Mouse (Mus musculus) MEL (cell line): ENCODE measurements at regions not wholly inside any gene's neighbourhood (a gene's known extent, or its start where the extent isn't known, plus 50 kb on each side); places are given as distances from the start of the nearest gene placed in this dataset.

Source experiments
- DNase-seq: peaks from one replicate; pipeline ENCODE4 v3.0.0; 2011; ENCODE audit warnings: low read depth, low spot score
- H3K27ac ChIP-seq: 2 replicates; pipeline ENCODE4 v1.5.1; 2012; ENCODE audit warnings: low read depth, mild to moderate bottlenecking, control low read depth, low read length, moderate library complexity; ENCODE audit not compliant: control insufficient read depth
- H3K27me3 ChIP-seq, 2 experiments: fragments of 150-350 bp in 1 of 2; sonication (generic) in 1 of 2; 2 replicates each; pipeline ENCODE4 v1.6.1; 2012; ENCODE audit warnings: low read length in 2 of 2, mild to moderate bottlenecking in 2 of 2, improper control_type of control experiment in 1 of 2, moderate library complexity in 1 of 2; ENCODE audit not compliant: insufficient read depth in 2 of 2, control insufficient read depth in 1 of 2
- H3K36me3 ChIP-seq, 2 experiments: 2 replicates each; pipeline ENCODE4 v1.6.1; 2012 to 2014; ENCODE audit warnings: low read length in 2 of 2, improper control_type of control experiment in 1 of 2, inconsistent platforms in 1 of 2, mild to moderate bottlenecking in 1 of 2; ENCODE audit not compliant: insufficient read depth in 2 of 2, control insufficient read depth in 1 of 2
- H3K4me1 ChIP-seq, 2 experiments: fragments of 150-350 bp in 1 of 2; sonication (generic) in 1 of 2; 2 replicates each; pipeline ENCODE4 v1.6.1; 2012; ENCODE audit warnings: low read length in 2 of 2, improper control_type of control experiment in 1 of 2, mild to moderate bottlenecking in 1 of 2; ENCODE audit not compliant: insufficient read depth in 2 of 2, control insufficient read depth in 1 of 2
- H3K4me3 ChIP-seq, 2 experiments: fragments of 150-350 bp in 1 of 2; sonication (generic) in 1 of 2; 2 replicates each; pipeline ENCODE4 v1.5.1; 2012; ENCODE audit warnings: low read depth in 2 of 2, low read length in 2 of 2, mild to moderate bottlenecking in 2 of 2, moderate library complexity in 2 of 2, control low read depth in 1 of 2, improper control_type of control experiment in 1 of 2; ENCODE audit not compliant: control insufficient read depth in 1 of 2, insufficient read depth in 1 of 2
- H3K79me2 ChIP-seq: 2 replicates; pipeline ENCODE4 v1.6.1; 2012; ENCODE audit warnings: mild to moderate bottlenecking, low read length, moderate library complexity; ENCODE audit not compliant: control insufficient read depth, poor library complexity, insufficient read depth
- H3K9ac ChIP-seq: 2 replicates; pipeline ENCODE4 v1.6.1; 2012; ENCODE audit warnings: low read depth, mild to moderate bottlenecking, control low read depth, low read length, moderate library complexity; ENCODE audit not compliant: control insufficient read depth, poor library complexity, severe bottlenecking
- H3K9me3 ChIP-seq: fragments of 150-350 bp; sonication (generic); replicated peaks from 2 replicates; pipeline ENCODE4 v1.6.1; 2012; ENCODE audit warnings: mild to moderate bottlenecking, low read length, improper control_type of control experiment, moderate library complexity; ENCODE audit not compliant: insufficient read depth
- BHLHE40 ChIP-seq: IDR thresholded peaks from 2 replicates; pipeline ENCODE4 v1.6.1; 2012; ENCODE audit warnings: low read depth, mild to moderate bottlenecking, inconsistent platforms, low read length, improper control_type of control experiment, borderline replicate concordance
- CHD1 ChIP-seq: IDR thresholded peaks from 2 replicates; pipeline ENCODE4 v1.6.1; 2012; ENCODE audit warnings: low read depth, mild to moderate bottlenecking, inconsistent platforms, low read length, improper control_type of control experiment
- CHD2 ChIP-seq: IDR thresholded peaks from 2 replicates; pipeline ENCODE4 v1.6.1; 2011; ENCODE audit warnings: low read length, improper control_type of control experiment
- CTCF ChIP-seq, 3 experiments: IDR thresholded peaks in 2 of 3; conservative IDR thresholded peaks in 1 of 3; 2 replicates each; pipeline ENCODE4 v1.5.1; 2011 to 2012; ENCODE audit warnings: low read length in 3 of 3, low read depth in 2 of 3, mild to moderate bottlenecking in 2 of 3, improper control_type of control experiment in 1 of 3, inconsistent platforms in 1 of 3, mixed read lengths in 1 of 3, moderate library complexity in 1 of 3; ENCODE audit not compliant: control insufficient read depth in 1 of 3, insufficient read depth in 1 of 3, poor library complexity in 1 of 3, severe bottlenecking in 1 of 3
- E2F4 ChIP-seq: IDR thresholded peaks from 2 replicates; pipeline ENCODE4 v1.6.1; 2011; ENCODE audit warnings: low read depth, low read length, improper control_type of control experiment, borderline replicate concordance
- EP300 ChIP-seq, 2 experiments: IDR thresholded peaks; 2 replicates each; pipeline ENCODE4 v1.6.1; 2011; ENCODE audit warnings: improper control_type of control experiment in 2 of 2, low read length in 2 of 2, low read depth in 1 of 2, mild to moderate bottlenecking in 1 of 2
- ETS1 ChIP-seq: IDR thresholded peaks from 2 replicates; pipeline ENCODE4 v1.6.1; 2012; ENCODE audit warnings: low read depth, mild to moderate bottlenecking, inconsistent platforms, low read length, improper control_type of control experiment, moderate library complexity
- GABPA ChIP-seq: IDR thresholded peaks from 2 replicates; pipeline ENCODE4 v1.6.1; 2012; ENCODE audit warnings: low read depth, mild to moderate bottlenecking, inconsistent platforms, low read length, improper control_type of control experiment, moderate library complexity
- GATA1 ChIP-seq: IDR thresholded peaks from 2 replicates; pipeline ENCODE4 v1.6.1; 2011; ENCODE audit warnings: low read depth, low read length, improper control_type of control experiment
- HCFC1 ChIP-seq: IDR thresholded peaks from 2 replicates; pipeline ENCODE4 v1.6.1; 2012; ENCODE audit warnings: low read depth, mild to moderate bottlenecking, inconsistent platforms, low read length, improper control_type of control experiment, moderate library complexity
- JUND ChIP-seq: IDR thresholded peaks from 2 replicates; pipeline ENCODE4 v1.6.1; 2011; ENCODE audit warnings: low read depth, mild to moderate bottlenecking, improper control_type of control experiment, low read length
- KAT2A ChIP-seq: conservative IDR thresholded peaks from 2 replicates; pipeline ENCODE4 v1.6.1; 2012; ENCODE audit warnings: low read depth, low read length, improper control_type of control experiment, inconsistent platforms
- MAFK ChIP-seq: IDR thresholded peaks from 2 replicates; pipeline ENCODE4 v1.6.1; 2011; ENCODE audit warnings: low read depth, mild to moderate bottlenecking, low read length, improper control_type of control experiment, borderline replicate concordance
- MAX ChIP-seq: IDR thresholded peaks from 2 replicates; pipeline ENCODE4 v1.6.1; 2011; ENCODE audit warnings: low read length, improper control_type of control experiment
- MAZ ChIP-seq: IDR thresholded peaks from 2 replicates; pipeline ENCODE4 v1.6.1; 2012; ENCODE audit warnings: low read depth, mild to moderate bottlenecking, inconsistent platforms, low read length, improper control_type of control experiment
- MEF2A ChIP-seq: IDR thresholded peaks from 2 replicates; pipeline ENCODE4 v1.6.1; 2014; ENCODE audit warnings: low read depth, mild to moderate bottlenecking, inconsistent platforms, low read length, improper control_type of control experiment; ENCODE audit not compliant: poor library complexity, insufficient replicate concordance, severe bottlenecking; ENCODE audit errors: extremely low read depth
- MXI1 ChIP-seq: IDR thresholded peaks from 2 replicates; pipeline ENCODE4 v1.6.1; 2011; ENCODE audit warnings: mild to moderate bottlenecking, low read depth, low read length, improper control_type of control experiment
- MYB ChIP-seq: IDR thresholded peaks from 2 replicates; pipeline ENCODE4 v1.6.1; 2011; ENCODE audit warnings: mild to moderate bottlenecking, low read depth, low read length, improper control_type of control experiment
- MYC ChIP-seq: IDR thresholded peaks from 2 replicates; pipeline ENCODE4 v1.6.1; 2011; ENCODE audit warnings: low read depth, mild to moderate bottlenecking, low read length, improper control_type of control experiment, moderate library complexity
- NRF1 ChIP-seq: IDR thresholded peaks from 2 replicates; pipeline ENCODE4 v1.6.1; 2014; ENCODE audit warnings: low read depth, mild to moderate bottlenecking, inconsistent platforms, low read length, improper control_type of control experiment, moderate library complexity; ENCODE audit not compliant: poor library complexity, insufficient read depth, severe bottlenecking
- POLR2A ChIP-seq, 2 experiments: IDR thresholded peaks; 2 replicates each; pipeline ENCODE4 v1.6.1; 2011 to 2012; ENCODE audit warnings: low read length in 2 of 2, mild to moderate bottlenecking in 2 of 2, control low read depth in 1 of 2, improper control_type of control experiment in 1 of 2, low read depth in 1 of 2, moderate library complexity in 1 of 2; ENCODE audit not compliant: control insufficient read depth in 1 of 2, insufficient read depth in 1 of 2, poor library complexity in 1 of 2
- POLR2AphosphoS2 ChIP-seq: IDR thresholded peaks from 2 replicates; pipeline ENCODE4 v1.6.1; 2011; ENCODE audit warnings: low read length, improper control_type of control experiment
- POLR2AphosphoS5 ChIP-seq: IDR thresholded peaks from 2 replicates; pipeline ENCODE4 v1.6.1; 2012; ENCODE audit warnings: low read depth, borderline replicate concordance, mild to moderate bottlenecking, inconsistent platforms, low read length, moderate library complexity, mixed read lengths
- RAD21 ChIP-seq: IDR thresholded peaks from 2 replicates; pipeline ENCODE4 v1.6.1; 2011; ENCODE audit warnings: mild to moderate bottlenecking, low read depth, low read length, improper control_type of control experiment
- RCOR1 ChIP-seq: IDR thresholded peaks from 2 replicates; pipeline ENCODE4 v1.6.1; 2012; ENCODE audit warnings: low read depth, mild to moderate bottlenecking, inconsistent platforms, low read length, improper control_type of control experiment
- SIN3A ChIP-seq: IDR thresholded peaks from 2 replicates; pipeline ENCODE4 v1.6.1; 2012; ENCODE audit warnings: low read length, improper control_type of control experiment, inconsistent platforms
- SMC3 ChIP-seq: IDR thresholded peaks from 2 replicates; pipeline ENCODE4 v1.6.1; 2011; ENCODE audit warnings: low read depth, low read length, improper control_type of control experiment
- TAL1 ChIP-seq: IDR thresholded peaks from 2 replicates; pipeline ENCODE4 v1.6.1; 2012; ENCODE audit warnings: mild to moderate bottlenecking, inconsistent platforms, low read length, moderate library complexity, mixed read lengths
- TBP ChIP-seq: IDR thresholded peaks from 2 replicates; pipeline ENCODE4 v1.8.0; 2011; ENCODE audit warnings: low read depth, low read length, improper control_type of control experiment
- TCF12 ChIP-seq: IDR thresholded peaks from 2 replicates; pipeline ENCODE4 v1.6.1; 2014; ENCODE audit warnings: low read depth, mild to moderate bottlenecking, inconsistent platforms, low read length, improper control_type of control experiment, moderate library complexity
- UBTF ChIP-seq: IDR thresholded peaks from 2 replicates; pipeline ENCODE4 v1.6.1; 2012; ENCODE audit warnings: low read depth, mild to moderate bottlenecking, inconsistent platforms, low read length, improper control_type of control experiment, moderate library complexity, borderline replicate concordance; ENCODE audit not compliant: insufficient read depth
- USF1 ChIP-seq: IDR thresholded peaks from 2 replicates; pipeline ENCODE4 v1.6.1; 2014; ENCODE audit warnings: low read depth, mild to moderate bottlenecking, inconsistent platforms, low read length, improper control_type of control experiment, moderate library complexity
- USF2 ChIP-seq, 2 experiments: IDR thresholded peaks; 2 replicates each; pipeline ENCODE4 v1.6.1; 2011 to 2012; ENCODE audit warnings: improper control_type of control experiment in 2 of 2, low read length in 2 of 2, borderline replicate concordance in 1 of 2, inconsistent platforms in 1 of 2, low read depth in 1 of 2, mild to moderate bottlenecking in 1 of 2; ENCODE audit not compliant: insufficient read depth in 1 of 2
- ZC3H11A ChIP-seq: IDR thresholded peaks from 2 replicates; pipeline ENCODE4 v1.6.1; 2012; ENCODE audit warnings: low read depth, mild to moderate bottlenecking, inconsistent platforms, low read length, improper control_type of control experiment
- ZKSCAN1 ChIP-seq: IDR thresholded peaks from 2 replicates; pipeline ENCODE4 v1.6.1; 2012; ENCODE audit warnings: low read depth, mild to moderate bottlenecking, inconsistent platforms, low read length, improper control_type of control experiment, moderate library complexity
- ZMIZ1 ChIP-seq: IDR thresholded peaks from 2 replicates; pipeline ENCODE4 v1.6.1; 2012; ENCODE audit warnings: low read depth, mild to moderate bottlenecking, inconsistent platforms, low read length, improper control_type of control experiment, moderate library complexity
- ZNF384 ChIP-seq: IDR thresholded peaks from 2 replicates; pipeline ENCODE4 v1.6.1; 2012; ENCODE audit warnings: low read depth, mild to moderate bottlenecking, inconsistent platforms, low read length, improper control_type of control experiment

DNA sequence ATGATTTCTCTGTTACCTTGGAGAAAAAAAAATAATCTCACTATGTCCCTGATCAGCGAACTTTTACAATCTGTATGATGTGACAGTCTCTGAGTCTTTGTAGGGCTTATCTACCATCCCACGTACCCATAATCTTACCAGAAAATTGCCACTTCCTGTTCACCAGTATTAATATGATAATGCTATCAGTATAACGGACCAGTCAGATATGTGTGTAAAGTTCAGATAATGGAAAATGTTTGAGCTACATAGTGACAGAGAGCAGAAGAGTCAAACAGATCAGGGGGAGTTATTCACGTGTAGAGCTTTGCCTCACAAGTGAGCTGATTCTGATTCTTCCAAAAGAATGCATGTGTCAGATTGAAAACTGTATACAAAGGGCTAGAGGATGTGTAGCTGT, 466.0 kb upstream of the Fam160b2 start:
- Histone ChIP-seq H3K9me3 (no peaks in the 10 kb centered on the region), H3K4me3 (no peak overlapping the region), H3K4me1 (peaks cover 5 to 6% of the 10 kb centered on the region in 2 experiments), H3K36me3 (peaks cover 0 to 17% of the 10 kb centered on the region in 2 experiments; a peak in 2 of 4 replicates), H3K27ac (peak overlapping the region; percentile 46; the same call in 1 of the 2 replicates), H3K9ac (no peak overlapping the region), H3K79me2 (no peaks in the 10 kb centered on the region), H3K27me3 (no peaks in the 10 kb centered on the region)
- DNase-seq = peak; percentile 73
- TF ChIP-seq MXI1 (peak; percentile 59; the same call in 1 of the 2 replicates), USF2 (IDR thresholded peaks at IDR 0.05; ENCODE audit: borderline replicate concordance in 1 of 2, insufficient read depth in 1 of 2, low read depth in 1 of 2, low read length in 2 of 2) (no peak), TBP (no peak), JUND (no peak; the same call in 1 of the 2 replicates), ETS1 (peak; percentile 93), ZMIZ1 (peak; percentile 50; the same call in 1 of the 2 replicates), KAT2A (peak; percentile 45; the same call in 1 of the 2 replicates), MAFK (peak; percentile 88), E2F4 (no peak), EP300 (IDR thresholded peaks at IDR 0.05; ENCODE audit: low read depth in 1 of 2, low read length in 2 of 2) (peak; percentile 100), NRF1 (no peak), UBTF (no peak), ZKSCAN1 (no peak), MAZ (0 out of 2 replicates have a peak, but pooled peaks have one; percentile 35), MEF2A (peak; percentile 72; the same call in 1 of the 2 replicates), RCOR1 (peak; percentile 99), POLR2AphosphoS5 (no peak), TCF12 (peak; percentile 100), ZNF384 (peak; percentile 88), POLR2AphosphoS2 (0 out of 2 replicates have a peak, but pooled peaks have one; percentile 40), CTCF (IDR thresholded peaks at IDR 0.05 in 2 of 3, conservative IDR thresholded peaks at IDR 0.05 in 1 of 3; ENCODE audit: control insufficient read depth in 1 of 3, insufficient read depth in 1 of 3, low read depth in 2 of 3, low read length in 3 of 3, poor library complexity in 1 of 3, severe bottlenecking in 1 of 3) (no peak), MYC (peak; percentile 84), USF1 (no peak), POLR2A (IDR thresholded peaks at IDR 0.05; ENCODE audit: control insufficient read depth in 1 of 2, insufficient read depth in 1 of 2, low read depth in 1 of 2, low read length in 2 of 2, poor library complexity in 1 of 2) (no peak), TAL1 (peak; percentile 82), MAX (no peak), BHLHE40 (peak; percentile 95), ZC3H11A (no peak), SIN3A (peak; percentile 92), GATA1 (peak; percentile 100), CHD2 (no peak), MYB (peak; percentile 94), HCFC1 (no peak), RAD21 (no peak; the same call in 1 of the 2 replicates), GABPA (no peak), SMC3 (no peak), CHD1 (no peak)
